Mouse (Mus musculus) hindbrain, postnatal 0 days (tissue): Measurements from ENCODE around the gene Ccdc34. TPM values are rescaled to one million over a fixed set of nuclear protein-coding genes. Genes with fewer than 3 reads are reported as not detected.

ENCODE experiments used
- ATAC-seq: fragments of 200-750 bp; cut with Nextera tagmentation; 2 replicates; pipeline ENCODE4 v1.8.0; 2017; ENCODE audit warnings: mild to moderate bottlenecking, moderate TSS enrichment, moderate library complexity
- DNase-seq: peaks from one replicate; pipeline ENCODE4 v3.0.0-alpha.2; 2015; ENCODE audit warnings: low spot score
- H3K27ac ChIP-seq: fragments of 300-500 bp; sonication (generic); 2 replicates; pipeline ENCODE4 v1.5.1; 2014; ENCODE audit warnings: mild to moderate bottlenecking
- H3K27me3 ChIP-seq: fragments of 300-500 bp; sonication (generic); 2 replicates; pipeline ENCODE4 v1.6.1; 2014; ENCODE audit warnings: low read length, mixed read lengths; ENCODE audit not compliant: insufficient read depth
- H3K36me3 ChIP-seq: fragments of 300-500 bp; sonication (generic); 2 replicates; pipeline ENCODE4 v1.6.1; 2014; ENCODE audit warnings: low read length, mixed read lengths; ENCODE audit not compliant: insufficient read depth
- H3K4me1 ChIP-seq: fragments of 300-500 bp; sonication (generic); 2 replicates; pipeline ENCODE4 v1.6.1; 2014; ENCODE audit warnings: antibody characterized with exemption, low read length, mixed read lengths; ENCODE audit not compliant: insufficient read depth
- H3K4me2 ChIP-seq: fragments of 300-500 bp; sonication (generic); 2 replicates; pipeline ENCODE4 v1.6.1; 2014; ENCODE audit warnings: low read depth, mild to moderate bottlenecking, low read length, moderate library complexity, mixed read lengths
- H3K4me3 ChIP-seq: fragments of 300-500 bp; sonication (generic); 2 replicates; pipeline ENCODE4 v1.5.1; 2014; ENCODE audit warnings: low read length
- H3K9ac ChIP-seq: fragments of 300-500 bp; sonication (generic); replicated peaks from 2 replicates; pipeline ENCODE4 v1.6.1; 2014; ENCODE audit warnings: mild to moderate bottlenecking, low read length, moderate library complexity, mixed read lengths
- H3K9me3 ChIP-seq: fragments of 300-500 bp; sonication (generic); 2 replicates; pipeline ENCODE4 v1.6.1; 2016; ENCODE audit warnings: low read length, mixed read lengths
- CTCF ChIP-seq: IDR thresholded peaks from 2 replicates; pipeline ENCODE4 v1.5.1; 2016; ENCODE audit warnings: antibody characterized with exemption, control low read depth, low read depth
- WGBS: fragments of 180-500 bp; shearing (Covaris S2); extraction: QIAGEN DNeasy Blood & Tissue Kit; methylation state at CpG from one replicate; pipeline ENCODE4 v1.1.7; 2014; 5-methylcytosine and 5-hydroxymethylcytosine counted together
- polyA plus RNA-seq: library from polyadenylated mRNA; unstranded; fragments of >200 nt; fragmentation: Nextera tagmentation; extraction: Ambion mirVana; gene quantifications from 2 replicates; pipeline ENCODE4 v1.2.1, GENCODE M21; 2015
- total RNA-seq: library from RNA; depleted of rRNA; stranded (reverse); fragments of >200 nt; gene quantifications from 2 replicates; pipeline ENCODE4 v1.2.3, GENCODE M21; 2014

Gene Ccdc34
- total and polyA plus RNA-seq, 2 experiments from 2014 or later = 18.6 to 30.2 TPM

GRCm38 (mm10) chr2:109974807-109975206 lies 42.8 kb upstream of the Ccdc34 start:
- Histone ChIP-seq H3K4me2 (no peak overlapping the region), H3K36me3 (no peaks in the 10 kb centered on the region), H3K27me3 (no peaks in the 10 kb centered on the region), H3K27ac (no peak overlapping the region), H3K4me1 (no peaks in the 10 kb centered on the region), H3K9ac (no peak overlapping the region), H3K4me3 (no peak overlapping the region), H3K9me3 (no peaks in the 10 kb centered on the region)
- no peak for DNase-seq
- ATAC-seq = no peak
- TF ChIP-seq CTCF = no peak
- WGBS = 96% methylated on average over 7 of the region's 7 CpGs

DNA sequence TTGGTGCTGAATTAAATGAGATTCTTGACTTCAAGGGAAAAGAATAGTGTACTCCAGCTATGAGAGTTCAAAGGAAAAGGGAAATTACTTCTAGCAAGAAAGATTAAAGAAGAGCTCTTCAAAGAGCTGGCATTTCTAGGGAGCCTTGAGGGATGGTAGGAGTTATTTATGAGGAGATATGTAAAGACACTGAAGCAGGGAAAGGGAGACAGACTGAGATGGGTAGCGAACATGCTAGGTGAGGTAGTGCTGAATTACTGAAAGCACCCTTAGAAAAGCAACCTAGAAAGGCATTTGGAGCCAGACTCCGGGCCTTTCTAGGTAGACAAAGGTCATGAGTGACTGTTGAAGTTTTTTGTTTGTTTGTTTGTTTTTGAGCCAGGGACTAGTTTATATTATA lies 41.4 kb upstream of the Ccdc34 start:
- no peaks in the 10 kb centered on the region for H3K4me1 ChIP-seq
- no peak overlapping the region for H3K27ac ChIP-seq
- no peaks in the 10 kb centered on the region for H3K27me3 ChIP-seq
- H3K4me2 ChIP-seq = no peak overlapping the region
- ATAC-seq (no peak), DNase-seq (no peak)
- no peaks in the 10 kb centered on the region for H3K9me3 ChIP-seq
- no peak overlapping the region for H3K9ac ChIP-seq
- no peak for TF ChIP-seq CTCF
- no peak overlapping the region for H3K4me3 ChIP-seq
- 89% methylated on average over 2 of the region's 2 CpGs for WGBS
- H3K36me3 ChIP-seq = no peaks in the 10 kb centered on the region

DNA sequence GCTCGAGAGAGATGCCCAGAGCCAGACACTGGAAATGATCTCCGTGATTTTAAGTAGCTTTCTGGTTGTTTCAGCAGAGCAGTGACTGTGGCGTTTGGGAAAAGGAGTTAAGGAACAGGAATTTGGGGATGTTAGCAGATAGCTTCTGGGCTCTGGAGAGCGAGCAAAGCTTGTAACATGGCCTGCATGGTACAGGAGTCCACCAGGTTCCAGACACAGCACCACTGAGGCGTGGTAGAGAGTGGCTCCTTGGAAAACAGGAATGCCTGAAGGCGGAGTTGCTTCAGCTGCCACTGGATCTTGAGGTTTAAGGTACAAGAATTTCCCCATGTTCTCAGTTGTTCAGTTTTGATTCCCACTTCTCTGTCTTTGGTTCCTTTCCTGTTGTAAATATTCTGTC lies 40.3 kb upstream of the Ccdc34 start:
- H3K27ac ChIP-seq = no peak overlapping the region
- no peak overlapping the region for H3K4me2 ChIP-seq
- H3K9ac ChIP-seq = no peak overlapping the region
- H3K27me3 ChIP-seq = no peaks in the 10 kb centered on the region
- H3K36me3 ChIP-seq = no peaks in the 10 kb centered on the region
- no peaks in the 10 kb centered on the region for H3K4me1 ChIP-seq
- H3K4me3 ChIP-seq = no peak overlapping the region
- 85% methylated on average over 6 of the region's 6 CpGs for WGBS
- H3K9me3 ChIP-seq = no peaks in the 10 kb centered on the region
- no peak for ATAC-seq
- no peak for TF ChIP-seq CTCF
- no peak for DNase-seq

GRCm38 (mm10) chr2:109979209-109979608 lies 38.4 kb upstream of the Ccdc34 start:
- no peaks in the 10 kb centered on the region for H3K9me3 ChIP-seq
- H3K9ac ChIP-seq = no peak overlapping the region
- H3K4me3 ChIP-seq = no peak overlapping the region
- H3K4me2 ChIP-seq = no peak overlapping the region
- peak; percentile 47 for DNase-seq
- no peaks in the 10 kb centered on the region for H3K36me3 ChIP-seq
- no peaks in the 10 kb centered on the region for H3K4me1 ChIP-seq
- TF ChIP-seq CTCF = no peak
- no peak overlapping the region for H3K27ac ChIP-seq
- no peak for ATAC-seq
- no peaks in the 10 kb centered on the region for H3K27me3 ChIP-seq

DNA sequence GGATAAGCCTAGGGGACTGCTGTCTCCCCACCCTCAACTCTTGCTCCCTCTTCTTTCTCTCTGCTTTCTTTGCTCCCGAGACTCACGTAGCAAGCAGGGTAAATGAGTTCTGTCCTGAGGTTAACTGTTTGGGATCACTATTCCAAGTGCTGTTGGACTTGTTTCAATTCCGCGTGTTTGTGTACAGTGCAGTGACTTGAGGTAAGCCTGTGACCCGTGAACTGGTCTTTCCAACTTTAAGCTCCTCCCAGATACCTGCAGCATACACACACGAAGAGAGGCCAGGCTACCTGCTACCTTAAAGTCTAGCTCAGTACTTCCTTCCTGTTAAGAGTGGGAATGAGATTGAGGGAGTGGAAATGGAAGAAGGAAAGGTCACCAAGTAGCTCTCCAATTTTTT lies 34.2 kb upstream of the Ccdc34 start:
- Histone ChIP-seq H3K27ac (no peak overlapping the region), H3K4me3 (no peak overlapping the region), H3K9ac (no peak overlapping the region), H3K4me2 (no peak overlapping the region), H3K27me3 (no peaks in the 10 kb centered on the region), H3K36me3 (no peaks in the 10 kb centered on the region), H3K9me3 (no peaks in the 10 kb centered on the region), H3K4me1 (no peaks in the 10 kb centered on the region)
- TF ChIP-seq CTCF = no peak
- no peak for DNase-seq
- WGBS = 91% methylated on average over 6 of the region's 6 CpGs
- no peak for ATAC-seq

DNA sequence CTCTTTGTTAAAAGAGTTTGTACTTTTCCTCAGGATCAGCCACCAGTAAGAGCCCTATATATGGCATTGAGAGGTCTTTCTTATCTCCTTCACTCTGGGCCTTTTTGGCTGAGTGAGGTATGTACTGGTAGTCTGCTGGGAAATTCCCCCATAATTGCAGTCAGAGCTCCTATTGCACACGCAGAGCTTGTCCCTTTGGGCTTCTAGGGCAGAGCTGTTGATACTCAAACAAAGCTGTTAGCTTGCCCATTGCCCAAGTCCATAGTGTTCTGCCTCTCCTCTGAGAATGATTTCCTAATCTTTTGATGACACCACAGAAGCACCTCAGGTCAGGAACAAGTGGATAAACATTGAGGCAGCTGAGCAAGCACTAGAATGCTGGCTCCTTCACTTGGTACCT lies 32.7 kb upstream of the Ccdc34 start:
- H3K36me3 ChIP-seq = no peaks in the 10 kb centered on the region
- H3K9me3 ChIP-seq = no peaks in the 10 kb centered on the region
- ATAC-seq (no peak), DNase-seq (no peak)
- H3K4me2 ChIP-seq = no peak overlapping the region
- no peak overlapping the region for H3K27ac ChIP-seq
- TF ChIP-seq CTCF = no peak
- H3K27me3 ChIP-seq = no peaks in the 10 kb centered on the region
- WGBS = 63% methylated on average over 1 of the region's 1 CpGs
- H3K4me3 ChIP-seq = no peak overlapping the region
- no peak overlapping the region for H3K9ac ChIP-seq
- H3K4me1 ChIP-seq = no peaks in the 10 kb centered on the region

GRCm38 (mm10) chr2:109985560-109985959 lies 32.1 kb upstream of the Ccdc34 start:
- no peak for DNase-seq
- H3K9ac ChIP-seq = no peak overlapping the region
- whole genome bisulfite sequencing = 54% methylated on average over 9 of the region's 9 CpGs
- no peak for ATAC-seq
- TF ChIP-seq CTCF = no peak
- H3K27ac ChIP-seq = no peak overlapping the region
- no peak overlapping the region for H3K4me2 ChIP-seq
- H3K27me3 ChIP-seq = no peaks in the 10 kb centered on the region
- no peaks in the 10 kb centered on the region for H3K9me3 ChIP-seq
- H3K4me1 ChIP-seq = no peaks in the 10 kb centered on the region
- H3K36me3 ChIP-seq = no peaks in the 10 kb centered on the region
- no peak overlapping the region for H3K4me3 ChIP-seq
